Mouse (Mus musculus) yolk sac, embryonic 10.5 days (tissue): ENCODE measurements around the gene Slc35a2.
"Not testable (repeated sequence)": the region's sequence is repeated elsewhere in the genome, so short reads cannot be mapped to it uniquely, and the experiment has no call there.

Experiments used
- DNase-seq: peaks from one replicate; pipeline ENCODE4 v3.0.0-alpha.2; 2017; ENCODE audit warnings: low spot score

Slc35a2 gene

DNA sequence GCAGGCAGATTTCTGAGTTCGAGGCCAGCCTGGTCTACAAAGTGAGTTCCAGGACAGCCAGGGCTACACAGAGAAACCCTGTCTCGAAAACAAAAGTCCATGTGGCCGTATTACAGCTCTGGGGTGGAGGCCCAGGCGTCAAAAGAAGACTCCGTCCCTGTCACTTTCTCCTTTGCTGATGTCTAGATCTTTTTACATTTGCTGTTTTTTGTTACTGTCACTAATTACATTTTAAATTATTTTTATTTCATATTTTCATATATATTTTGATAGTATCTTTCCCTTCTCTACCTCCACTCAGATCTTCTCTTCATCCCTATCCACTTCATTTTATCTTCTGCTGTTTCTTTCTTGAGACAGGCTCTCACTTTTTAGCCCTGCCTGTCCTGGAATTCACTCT lies 23.9 kb downstream of the Slc35a2 start, which contains the start of gene Gm10491:
TSS of gene Gm10491 (minus strand) at position 101 of the 400 bp plus-strand sequence.
- DNase-seq, result no peak

DNA sequence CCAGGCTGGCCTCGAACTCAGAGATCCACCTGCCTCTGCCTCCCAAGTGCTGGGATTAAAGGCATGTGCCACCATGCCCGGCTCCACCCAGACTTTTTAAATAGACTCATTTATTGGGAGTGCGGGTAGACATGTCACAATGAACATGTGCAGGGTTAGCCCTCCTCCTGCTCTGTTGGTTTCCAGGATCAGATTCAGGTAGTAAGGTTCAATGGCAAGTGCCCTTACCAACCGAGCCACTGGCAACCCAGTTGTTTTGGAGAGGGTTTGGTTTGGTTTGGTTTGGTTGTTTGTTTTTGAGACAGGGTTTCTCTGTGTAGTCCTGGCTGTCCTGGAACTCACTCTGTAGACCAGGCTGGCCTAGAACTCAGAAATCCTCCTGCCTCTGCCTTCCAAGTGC lies 25.4 kb downstream of the Slc35a2 start, which contains the start of gene Gm10490:
TSS of gene Gm10490 (plus strand) at position 301 of the 400 bp plus-strand sequence.
- DNase-seq, result not testable (repeated sequence)

- no peak for DNase-seq
These were observed 26.6 kb downstream of the Slc35a2 start for GRCm38 (mm10) chrX:7910473-7910872.

DNA sequence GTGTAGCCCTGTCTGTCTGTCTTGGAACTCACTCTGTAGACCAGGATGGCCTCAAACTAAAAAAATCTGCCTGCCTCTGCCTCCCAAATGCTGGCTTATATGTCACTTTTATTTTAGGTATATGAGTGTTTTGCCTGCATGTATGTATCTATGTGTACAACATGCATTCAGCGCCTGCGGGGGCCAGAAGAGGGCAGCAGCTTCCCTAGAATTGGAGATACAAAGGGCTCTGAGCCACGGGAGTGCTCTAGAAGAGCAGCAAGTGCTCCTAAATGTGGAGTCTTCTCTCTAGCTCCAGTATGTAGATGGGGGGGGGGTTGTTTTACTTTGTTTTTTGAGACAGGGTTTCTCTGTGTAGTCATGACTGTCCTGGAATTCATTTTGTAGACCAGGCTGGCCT lies 31.8 kb downstream of the Slc35a2 start:
- DNase-seq, result not testable (repeated sequence)

DNA sequence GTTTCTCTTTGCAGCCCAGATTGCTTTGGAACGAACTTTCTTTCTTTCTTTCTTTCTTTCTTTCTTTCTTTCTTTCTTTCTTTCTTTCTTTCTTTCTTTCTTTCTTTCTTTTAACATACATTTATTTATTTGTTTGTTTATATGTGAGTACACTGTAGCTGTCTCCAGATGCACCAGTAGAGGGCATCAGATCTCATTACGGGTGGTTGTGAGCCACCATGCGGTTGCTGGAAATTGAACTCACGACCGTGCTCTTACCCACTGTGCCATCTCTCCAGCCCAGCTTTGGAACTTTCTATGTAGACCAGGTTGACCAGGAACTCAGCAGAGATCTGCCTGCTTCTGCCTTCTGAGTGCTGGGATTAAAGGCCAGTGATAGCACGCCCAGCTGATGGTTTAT lies 34.1 kb downstream of the Slc35a2 start:
- DNase-seq, result not testable (repeated sequence)

DNA sequence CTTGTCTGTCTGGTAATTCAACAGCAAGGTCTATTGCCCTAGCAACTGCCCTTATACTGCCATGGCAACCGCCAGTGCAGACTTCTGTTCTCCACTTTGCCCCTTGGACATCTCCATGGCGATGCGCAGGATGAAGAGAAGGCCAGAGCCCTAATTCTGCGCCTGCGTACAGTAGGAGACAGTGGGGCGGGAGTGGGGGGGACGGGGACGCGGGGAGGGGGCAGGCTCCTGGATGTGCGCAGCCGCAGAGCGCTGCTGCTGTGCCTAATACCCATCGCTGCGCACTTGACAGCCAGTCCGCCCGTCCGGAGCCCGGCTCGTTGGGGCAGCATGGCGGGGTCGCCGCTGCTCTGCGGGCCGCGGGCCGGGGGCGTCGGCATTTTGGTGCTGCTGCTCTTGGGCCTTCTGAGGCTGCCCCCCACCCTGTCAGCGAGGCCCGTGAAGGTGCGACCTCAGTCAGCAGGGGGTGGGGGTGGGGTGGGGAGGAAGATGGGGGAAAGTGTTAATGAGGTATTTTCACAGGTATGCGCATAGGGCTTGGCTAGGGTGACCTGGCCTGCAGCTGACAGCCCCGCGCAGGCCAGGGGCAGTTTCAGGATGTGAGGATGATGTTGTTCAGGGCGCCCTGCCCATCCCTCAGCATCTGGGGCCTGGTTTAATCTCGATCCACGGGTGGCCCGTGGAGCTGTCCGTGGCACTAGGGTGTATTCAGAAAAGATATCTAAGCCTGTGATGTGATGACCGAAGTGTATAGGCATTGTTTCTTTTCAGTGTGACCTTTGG lies 36.0 kb downstream of the Slc35a2 start, which contains the start of gene Pcsk1n:
TSS of gene Pcsk1n (plus strand) at position 222 of the 783 bp plus-strand sequence.
- DNase-seq, result no peak

DNA sequence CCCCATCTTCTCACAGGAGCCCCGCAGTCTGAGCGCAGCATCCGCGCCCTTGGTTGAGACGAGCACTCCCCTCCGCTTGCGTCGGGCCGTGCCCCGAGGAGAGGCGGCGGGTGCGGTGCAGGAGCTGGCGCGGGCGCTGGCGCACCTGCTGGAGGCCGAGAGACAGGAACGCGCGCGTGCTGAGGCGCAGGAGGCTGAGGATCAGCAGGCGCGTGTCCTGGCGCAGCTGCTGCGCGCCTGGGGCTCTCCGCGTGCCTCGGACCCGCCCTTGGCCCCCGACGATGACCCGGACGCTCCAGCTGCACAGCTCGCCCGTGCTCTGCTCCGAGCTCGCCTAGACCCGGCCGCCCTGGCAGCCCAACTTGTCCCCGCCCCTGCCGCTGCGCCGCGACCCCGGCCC lies 38.2 kb downstream of the Slc35a2 start:
- DNase-seq, result peak; percentile 18

- DNase-seq, result no peak
These were observed 42.4 kb downstream of the Slc35a2 start for GRCm38 (mm10) chrX:7926266-7926665.

DNA sequence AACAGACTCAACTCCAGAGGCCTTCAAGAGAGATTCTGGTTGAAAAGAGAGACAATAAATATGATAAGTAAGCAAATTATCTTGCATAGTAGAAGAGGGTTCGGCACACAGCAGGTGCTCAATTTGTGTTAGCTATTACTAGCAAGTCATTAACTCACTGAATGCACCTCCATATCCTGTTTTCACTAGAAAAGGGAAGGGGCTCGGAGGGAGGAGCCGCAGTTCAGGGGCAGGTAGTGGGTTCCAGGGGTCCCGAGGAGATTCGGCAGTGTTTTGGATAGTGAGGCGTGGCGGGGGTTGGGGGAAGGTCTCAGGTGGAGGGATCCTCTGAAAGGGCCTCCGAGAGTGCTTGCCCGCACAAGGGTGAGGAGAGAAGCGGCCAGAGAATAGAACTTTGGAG lies 43.3 kb downstream of the Slc35a2 start:
- DNase-seq, result no peak

GRCm38 (mm10) chrX:7928270-7928790 lies 44.5 kb downstream of the Slc35a2 start, which contains the start of gene Eras:
Gene Eras (minus strand): TSS chrX:7928607.
- DNase-seq, result no peak

GRCm38 (mm10) chrX:7936874-7937273 lies 53.0 kb downstream of the Slc35a2 start:
- no peak for DNase-seq

GRCm38 (mm10) chrX:7937667-7938066 lies 53.8 kb downstream of the Slc35a2 start:
- no peak for DNase-seq
